Mouse (Mus musculus) spleen, adult 2 months (tissue): Measurements from ENCODE around the gene Slc35g2. TPM values are rescaled to one million over a fixed set of nuclear protein-coding genes. Genes with fewer than 3 reads are reported as not detected.

Source experiments
- DNase-seq, 2 experiments: peaks; one replicate each; pipeline versions ENCODE4 v3.0.0 to v3.0.0-alpha.2; 2012 to 2021; ENCODE audit warnings: low spot score in 2 of 2, low read depth in 1 of 2
- H3K27ac ChIP-seq: fragments of 200-500 bp; 2 replicates; pipeline ENCODE4 v1.5.1; 2012; ENCODE audit warnings: low read length, inconsistent platforms; ENCODE audit not compliant: insufficient read depth
- H3K27me3 ChIP-seq: fragments of 200-500 bp; 2 replicates; pipeline ENCODE4 v1.6.1; 2012; ENCODE audit warnings: mild to moderate bottlenecking, moderate library complexity, low read length, inconsistent platforms; ENCODE audit not compliant: control insufficient read depth, insufficient read depth
- H3K36me3 ChIP-seq: fragments of 200-500 bp; 2 replicates; pipeline ENCODE4 v1.6.1; 2012; ENCODE audit warnings: mild to moderate bottlenecking, low read length, inconsistent platforms; ENCODE audit not compliant: control insufficient read depth, insufficient read depth
- H3K4me1 ChIP-seq: fragments of 200-500 bp; 2 replicates; pipeline ENCODE4 v1.6.1; 2011; ENCODE audit warnings: inconsistent platforms; ENCODE audit not compliant: control insufficient read depth, insufficient read depth, insufficient read length
- H3K4me3 ChIP-seq: fragments of 200-500 bp; 2 replicates; pipeline ENCODE4 v1.5.1; 2011; ENCODE audit warnings: mild to moderate bottlenecking, inconsistent platforms; ENCODE audit not compliant: insufficient read depth, insufficient read length; ENCODE audit errors: extremely low read depth
- CTCF ChIP-seq: fragments of 200-500 bp; IDR thresholded peaks from 2 replicates; pipeline ENCODE4 v1.5.1; 2011; ENCODE audit warnings: mild to moderate bottlenecking, inconsistent platforms; ENCODE audit not compliant: insufficient read depth, insufficient read length, insufficient replicate concordance; ENCODE audit errors: extremely low read depth
- POLR2A ChIP-seq: fragments of 200-500 bp; IDR thresholded peaks from 2 replicates; pipeline ENCODE4 v1.6.1; 2011; ENCODE audit warnings: low read depth, low read length, inconsistent platforms
- WGBS: fragments of 180-500 bp; shearing (Covaris S2); methylation state at CpG from one replicate; pipeline ENCODE4 v1.1.7; 2018; 5-methylcytosine and 5-hydroxymethylcytosine counted together
- polyA plus RNA-seq: library from polyadenylated mRNA; depleted of rRNA; stranded (reverse); fragments of >200 nt; gene quantifications from 2 replicates; pipeline ENCODE4 v1.2.3, GENCODE M21; 2012

Slc35g2 gene
- polyA plus RNA-seq, 1 experiment: 0.14 TPM

GRCm38 (mm10) chr9:100544948-100545714 lies 25.8 kb downstream of the Slc35g2 start:
- Histone ChIP-seq H3K36me3 (no peaks in the 10 kb centered on the region), H3K27me3 (no peaks in the 10 kb centered on the region), H3K27ac (peak overlapping the region; percentile 99), H3K4me1 (peaks cover 3% of the 10 kb centered on the region; the same call in 1 of the 2 replicates), H3K4me3 (peak overlapping the region; percentile 99)
- TF ChIP-seq CTCF: no peak
- no peak for TF ChIP-seq POLR2A
- peak in 1 of 2 experiments; percentile 21 for DNase-seq
- 2% methylated on average over 38 of the region's 38 CpGs for WGBS

GRCm38 (mm10) chr9:100535618-100536262 lies 35.1 kb downstream of the Slc35g2 start:
- Histone ChIP-seq H3K27me3 (no peaks in the 10 kb centered on the region), H3K27ac (no peak overlapping the region), H3K4me3 (no peak overlapping the region), H3K4me1 (peaks cover 2% of the 10 kb centered on the region; the same call in 1 of the 2 replicates), H3K36me3 (no peaks in the 10 kb centered on the region)
- no peak for DNase-seq
- TF ChIP-seq POLR2A: no peak
- TF ChIP-seq CTCF: no peak
- 61% methylated on average over 2 of the region's 2 CpGs for WGBS

- H3K4me1 ChIP-seq: peaks cover 2% of the 10 kb centered on the region; the same call in 1 of the 2 replicates
- no peak for TF ChIP-seq CTCF
- no peak overlapping the region for H3K4me3 ChIP-seq
- no peak overlapping the region for H3K27ac ChIP-seq
- H3K36me3 ChIP-seq: no peaks in the 10 kb centered on the region
- 80% methylated on average over 3 of the region's 3 CpGs for WGBS
- DNase-seq: no peak
- H3K27me3 ChIP-seq: no peaks in the 10 kb centered on the region
Observed at GRCm38 (mm10) chr9:100534686-100535085, 36.2 kb downstream of the Slc35g2 start.

GRCm38 (mm10) chr9:100532847-100533505 lies 37.9 kb downstream of the Slc35g2 start:
- Histone ChIP-seq H3K27ac (no peak overlapping the region), H3K4me1 (peaks cover 2% of the 10 kb centered on the region; the same call in 1 of the 2 replicates), H3K27me3 (no peaks in the 10 kb centered on the region), H3K4me3 (no peak overlapping the region), H3K36me3 (no peaks in the 10 kb centered on the region)
- 52% methylated on average over 3 of the region's 3 CpGs for WGBS
- DNase-seq: no peak
- TF ChIP-seq POLR2A: no peak
- TF ChIP-seq CTCF: no peak

- H3K27ac ChIP-seq: no peak overlapping the region
- no peak overlapping the region for H3K4me3 ChIP-seq
- TF ChIP-seq CTCF (no peak), POLR2A (no peak)
- H3K27me3 ChIP-seq: no peaks in the 10 kb centered on the region
- 33% methylated on average over 1 of the region's 1 CpGs for WGBS
- no peak for DNase-seq
- H3K36me3 ChIP-seq: no peaks in the 10 kb centered on the region
- peaks cover under 1% of the 10 kb centered on the region; the same call in 1 of the 2 replicates for H3K4me1 ChIP-seq
Observed at GRCm38 (mm10) chr9:100531296-100531695, 39.6 kb downstream of the Slc35g2 start.

- Histone ChIP-seq H3K36me3 (no peaks in the 10 kb centered on the region), H3K4me3 (no peak overlapping the region), H3K27me3 (no peaks in the 10 kb centered on the region), H3K4me1 (peaks cover 3% of the 10 kb centered on the region), H3K27ac (no peak overlapping the region)
- WGBS: 49% methylated on average over 2 of the region's 2 CpGs
- TF ChIP-seq CTCF (no peak), POLR2A (no peak)
- DNase-seq: no peak
Observed at GRCm38 (mm10) chr9:100525225-100525624, 45.7 kb downstream of the Slc35g2 start.
